Mouse (Mus musculus) urinary bladder, postnatal 14 days (tissue): Measurements from ENCODE around the gene Cib3.

ENCODE experiments used
- DNase-seq: peaks from one replicate; pipeline ENCODE4 v3.0.0; 2021; ENCODE audit warnings: low spot score

Gene Cib3

DNA sequence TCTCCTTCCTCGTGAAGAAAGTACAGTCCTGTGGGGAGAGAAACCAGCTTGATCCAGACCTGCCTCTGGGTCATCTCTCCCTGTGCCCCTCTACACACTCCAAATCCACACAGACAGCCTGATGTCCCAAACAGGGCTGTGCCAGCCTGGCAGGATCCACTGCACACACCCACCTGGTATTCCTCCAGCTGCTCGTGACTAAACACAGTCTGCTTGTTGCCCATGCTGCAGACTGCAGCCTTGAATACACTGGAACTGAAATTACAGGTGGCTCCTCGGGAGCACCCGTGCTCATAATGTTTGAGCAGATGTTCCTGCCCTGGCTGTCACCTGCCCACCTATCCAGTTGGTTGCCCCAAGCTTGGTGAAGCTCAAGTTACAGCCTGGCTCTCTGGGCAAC is at the start of gene Cib3:
Gene Cib3 (minus strand): TSS at position 87 of the 400 bp plus-strand sequence.
- no peak for DNase-seq

DNA sequence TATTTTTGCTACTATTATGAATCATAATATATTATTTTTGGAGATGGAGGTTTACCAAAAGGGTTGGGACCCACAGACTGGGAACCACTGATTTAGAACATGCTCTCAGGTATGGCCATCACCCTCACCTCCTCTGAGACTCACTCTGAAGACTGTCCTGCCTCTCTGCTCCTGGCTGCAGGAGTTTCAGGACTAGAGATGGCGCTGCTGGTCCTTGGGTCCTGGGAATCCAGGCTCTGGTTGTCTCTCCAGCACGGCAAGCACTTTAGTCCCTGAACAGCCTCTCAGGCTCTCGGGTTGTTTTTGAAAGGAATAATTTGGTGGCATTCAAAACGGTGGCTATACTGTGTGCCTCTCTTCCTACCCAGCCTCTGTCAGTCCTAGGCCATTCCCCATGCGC is 49.2 kb upstream of the Cib3 start:
- no peak for DNase-seq

DNA sequence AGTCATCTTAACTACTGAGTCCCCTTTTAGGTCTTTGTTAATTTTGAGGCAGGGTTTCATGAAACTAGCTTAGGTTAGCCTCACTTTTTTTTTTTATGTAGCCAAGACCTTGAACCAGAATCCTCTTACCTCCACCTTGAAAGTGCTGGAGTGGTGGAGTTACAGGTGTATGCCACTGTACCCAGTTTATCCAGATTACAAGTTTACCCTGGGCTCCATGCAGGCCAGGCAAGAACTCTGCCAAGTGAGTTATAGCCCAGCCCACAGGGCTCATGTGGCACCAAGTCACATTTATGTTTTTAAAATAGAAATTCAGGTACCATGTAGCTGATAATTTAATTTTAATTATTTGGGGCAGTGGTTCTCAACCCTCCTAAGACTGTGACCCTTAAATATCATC is 48.8 kb upstream of the Cib3 start:
- DNase-seq: no peak

GRCm38 (mm10) chr8:72261019-72261418 is 48.4 kb upstream of the Cib3 start:
- peak; percentile 43 for DNase-seq

DNA sequence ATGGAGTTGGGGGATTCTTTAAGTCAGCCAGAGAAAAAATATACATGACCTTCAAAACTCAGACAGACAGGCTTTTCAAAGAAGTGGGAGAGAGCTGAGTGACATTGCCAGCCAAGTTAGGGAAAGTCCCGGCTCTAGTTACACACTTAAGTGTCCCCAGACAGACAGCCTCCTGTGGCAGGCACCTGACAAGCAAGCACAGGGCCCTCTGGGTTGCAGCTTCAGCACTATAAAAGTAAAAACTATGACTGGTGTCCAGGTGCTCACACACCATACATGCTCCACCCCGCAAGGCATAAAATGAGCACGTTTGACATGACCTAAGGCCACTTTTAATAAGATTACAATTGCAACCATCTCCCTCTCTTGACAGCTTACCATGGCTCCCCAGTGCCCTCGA is 47.9 kb upstream of the Cib3 start:
- no peak for DNase-seq

- no peak for DNase-seq
Observed at GRCm38 (mm10) chr8:72259862-72260261, 47.2 kb upstream of the Cib3 start.

GRCm38 (mm10) chr8:72257902-72258238 is 45.2 kb upstream of the Cib3 start:
- DNase-seq: no peak

DNA sequence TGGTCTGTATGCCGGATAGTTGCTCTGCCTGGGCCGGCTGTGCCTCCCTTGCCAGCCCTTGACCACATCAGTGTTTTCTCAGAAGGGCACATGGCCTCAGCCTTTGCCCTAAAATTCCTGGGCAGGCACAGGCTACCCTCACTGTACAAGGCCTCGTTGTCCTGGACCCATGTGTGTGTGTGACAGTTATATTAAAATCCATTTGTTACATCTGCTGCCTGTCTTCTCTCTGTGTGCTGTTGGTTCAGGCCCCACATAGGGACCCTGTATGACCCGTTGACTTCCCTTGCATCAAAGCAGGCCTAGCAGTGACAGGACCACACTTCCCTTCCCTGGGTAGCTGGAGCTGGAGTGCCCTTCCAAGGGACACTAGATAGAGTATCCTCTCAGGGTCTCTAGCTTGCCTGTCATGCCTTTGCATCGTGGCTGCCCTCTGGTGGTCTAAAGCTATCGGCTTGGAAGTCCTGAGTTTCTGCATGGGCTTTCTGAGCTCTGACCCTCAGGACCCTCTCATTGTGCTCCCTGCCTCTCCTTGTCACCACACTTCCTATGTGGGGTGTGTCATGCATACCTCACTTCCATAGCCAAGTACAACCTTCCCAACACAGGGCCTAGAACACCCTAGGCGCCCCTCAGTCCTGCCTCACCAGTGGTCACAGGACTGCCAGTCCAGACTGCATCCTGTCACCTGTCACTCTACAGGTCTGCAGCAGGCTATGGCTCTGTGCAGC is 44.7 kb upstream of the Cib3 start:
- DNase-seq: peak; percentile 26

- DNase-seq: no peak
Observed at GRCm38 (mm10) chr8:72244610-72245009, 32.0 kb upstream of the Cib3 start.

DNA sequence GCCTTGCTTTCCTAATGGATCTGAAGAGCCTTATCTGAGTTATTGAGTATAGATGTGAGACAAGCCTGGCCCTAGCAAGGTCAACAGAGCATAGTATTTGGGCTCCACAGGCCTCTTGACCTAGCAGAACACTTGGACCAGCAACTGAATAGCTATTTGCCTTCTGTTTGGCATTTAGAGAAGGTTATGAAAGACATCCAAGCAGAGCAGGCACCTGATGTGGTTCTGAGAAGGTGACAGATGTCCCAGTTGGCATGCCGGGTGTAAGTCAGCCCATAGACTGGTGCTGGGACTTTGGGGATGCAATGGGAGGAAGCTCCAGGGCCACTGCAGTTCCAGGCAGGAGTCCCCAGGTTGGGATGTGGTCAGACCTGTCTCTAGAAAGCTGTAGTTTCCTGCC is 29.6 kb upstream of the Cib3 start:
- no peak for DNase-seq

DNA sequence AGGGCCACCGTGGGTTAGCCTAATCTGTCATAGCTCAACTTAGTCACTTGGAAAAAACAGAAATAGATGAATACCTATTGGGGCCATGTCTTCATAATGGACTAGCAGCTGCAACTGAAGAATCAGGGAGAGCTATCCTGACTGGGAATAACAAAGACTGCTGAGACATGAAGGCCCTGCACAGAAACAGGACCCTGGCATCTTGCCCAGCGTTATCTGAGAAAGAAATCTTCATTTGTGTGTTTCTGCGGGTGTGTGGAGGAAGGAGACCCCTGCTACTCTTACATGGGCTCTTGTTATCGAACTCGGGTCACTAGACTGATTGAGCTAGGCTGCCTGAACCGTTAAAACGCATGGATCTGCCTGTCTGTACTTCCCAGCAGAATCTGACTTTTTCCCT is 28.3 kb upstream of the Cib3 start:
- no peak for DNase-seq

DNA sequence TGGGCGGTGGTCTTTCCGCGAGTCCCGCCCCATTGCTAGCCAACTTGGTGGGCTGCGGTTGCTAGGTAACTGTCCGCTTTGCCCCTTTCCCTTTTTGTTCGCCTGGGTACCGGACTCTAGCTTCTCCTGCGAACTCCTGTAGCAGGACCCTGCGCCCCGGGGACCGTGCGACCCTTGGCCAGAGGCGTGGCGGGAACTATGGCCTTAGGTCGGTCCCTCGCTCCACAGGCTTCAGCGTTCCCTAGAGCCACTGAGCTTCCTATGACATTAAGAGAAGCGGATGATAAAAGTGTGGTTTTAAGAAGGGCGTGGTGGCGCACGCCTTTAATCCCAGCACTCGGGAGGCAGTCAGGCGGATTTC is 27.7 kb upstream of the Cib3 start:
- DNase-seq: no peak

DNA sequence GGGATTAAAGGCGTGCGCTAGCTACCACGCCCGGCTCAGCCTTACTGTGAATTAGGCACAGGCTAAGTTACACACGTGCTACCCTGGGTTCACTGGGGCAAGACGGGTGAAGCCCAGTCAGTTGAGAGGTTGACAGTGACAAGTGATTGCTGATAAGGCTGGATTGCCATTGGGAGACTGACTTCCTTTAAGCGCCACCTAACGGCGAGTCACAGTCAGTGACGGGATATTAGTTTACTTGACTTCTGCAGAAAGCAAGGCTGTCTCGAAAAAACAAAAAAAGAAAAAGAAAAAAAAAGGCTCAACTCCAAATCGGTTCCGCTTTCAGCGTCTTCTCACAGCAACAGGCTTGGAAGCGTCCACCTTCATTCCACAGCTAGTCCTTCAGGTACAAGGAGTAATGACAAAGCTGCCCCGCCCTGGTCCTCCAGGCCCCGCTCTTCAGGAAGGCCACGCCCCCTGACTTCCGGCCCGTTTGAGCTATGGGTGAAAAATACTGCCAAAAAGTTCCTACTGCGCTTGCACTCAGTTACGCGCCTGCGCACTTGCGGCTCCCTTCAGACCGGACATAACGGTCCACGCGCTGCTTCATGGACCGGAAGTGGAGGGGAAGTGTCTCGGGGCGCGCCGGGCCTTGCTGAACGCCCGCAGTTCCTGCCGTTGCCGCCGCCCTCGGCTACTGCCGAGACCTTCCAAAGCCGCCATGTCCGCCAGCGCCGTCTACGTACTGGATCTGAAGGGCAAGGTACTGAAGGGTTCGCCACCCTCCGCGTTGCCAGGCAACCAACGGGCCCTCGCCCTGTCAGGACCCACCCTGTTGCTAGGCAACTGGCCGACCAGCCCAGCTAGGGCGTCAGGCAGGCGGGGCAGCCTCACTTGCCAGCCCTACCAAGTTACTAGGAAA is 27.1 kb upstream of the Cib3 start, which contains the start of gene Ap1m1:
Gene Ap1m1 (plus strand): TSS at position 520 of the 904 bp plus-strand sequence.
- DNase-seq: peak; percentile 98

GRCm38 (mm10) chr8:72222656-72223055 is 10.0 kb upstream of the Cib3 start:
- no peak for DNase-seq

GRCm38 (mm10) chr8:72220758-72221157 is 8.1 kb upstream of the Cib3 start:
- no peak for DNase-seq

DNA sequence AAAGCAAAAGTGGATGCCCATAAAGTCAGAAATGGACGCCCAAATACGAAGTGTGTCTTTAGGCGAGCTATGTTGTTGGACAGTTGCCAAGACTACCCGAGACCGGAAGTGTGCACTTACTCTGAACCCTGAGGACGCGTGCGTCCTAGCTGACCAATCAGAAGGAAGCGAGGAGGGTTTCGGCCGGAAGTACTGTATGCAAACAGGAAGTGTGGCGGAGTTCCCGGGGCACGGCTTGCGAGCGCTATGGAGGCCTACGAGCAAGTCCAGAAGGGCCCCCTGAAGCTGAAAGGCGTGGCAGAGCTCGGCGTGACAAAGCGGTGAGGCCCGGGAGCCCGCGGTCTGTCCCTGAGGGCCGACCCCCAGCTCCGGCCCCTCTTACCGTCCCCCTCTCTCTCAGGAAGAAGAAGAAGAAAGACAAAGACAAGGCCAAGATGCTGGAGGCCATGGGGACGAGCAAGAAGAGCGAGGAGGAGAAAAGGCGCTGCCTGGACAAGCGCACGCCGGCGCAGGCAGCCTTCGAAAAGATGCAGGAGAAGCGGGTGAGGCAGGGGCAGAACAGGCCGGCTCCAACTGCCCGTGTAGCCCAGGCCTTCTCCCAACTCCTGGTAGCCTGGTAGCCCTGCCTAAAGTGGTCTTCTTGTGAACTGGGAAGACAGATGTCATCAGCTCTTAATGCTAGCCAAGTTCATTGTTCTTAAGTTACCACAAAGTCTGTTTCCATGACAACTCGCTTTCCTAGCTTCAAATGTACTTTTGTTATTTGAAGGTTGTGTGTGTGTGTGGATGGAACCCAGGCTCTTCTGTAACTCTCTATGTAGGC is 7.1 kb upstream of the Cib3 start, which contains the start of gene Fam32a:
Gene Fam32a (plus strand): TSS at position 190 of the 823 bp plus-strand sequence.
- DNase-seq: peak; percentile 89

GRCm38 (mm10) chr8:72218781-72219540 is 6.3 kb upstream of the Cib3 start:
- DNase-seq: no peak

DNA sequence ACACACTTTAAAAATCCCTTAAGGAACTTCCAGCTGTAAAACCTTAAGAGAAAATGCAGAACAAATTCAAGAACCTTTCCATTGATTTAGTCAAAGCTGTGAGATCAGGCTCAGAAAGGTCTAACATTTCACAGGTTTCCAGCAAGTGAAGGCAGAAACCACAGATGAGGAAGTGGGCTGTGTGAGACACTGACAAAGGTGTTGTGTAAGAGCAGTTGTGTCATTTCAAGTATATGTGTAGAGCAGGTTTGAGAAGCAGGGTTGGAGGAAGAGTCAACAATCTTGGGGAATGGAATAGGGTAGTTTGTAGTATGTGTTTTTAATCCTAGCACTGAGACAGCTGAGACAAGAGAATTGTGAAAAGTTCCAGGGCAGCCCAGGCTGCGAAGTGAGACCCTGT is 3.2 kb upstream of the Cib3 start:
- DNase-seq: no peak

DNA sequence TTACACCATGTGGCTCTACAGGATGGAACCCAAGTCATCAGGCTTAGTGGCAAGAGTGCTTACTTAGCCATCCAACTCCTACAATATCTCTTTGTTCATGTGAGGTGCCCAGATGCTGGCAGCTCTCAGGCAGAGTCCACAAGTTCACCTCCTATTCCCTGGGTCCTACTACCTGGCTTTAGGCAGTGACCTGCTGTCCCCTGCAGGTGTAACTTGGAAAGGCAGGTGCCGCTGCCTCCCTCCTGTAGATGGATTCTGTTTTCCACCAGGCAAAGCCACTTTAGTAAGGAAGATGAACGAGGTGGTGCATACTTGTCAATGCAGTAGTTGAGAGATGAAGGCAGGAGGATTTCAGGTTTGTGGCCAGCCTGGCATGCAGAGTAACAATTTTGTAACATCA is 2.4 kb upstream of the Cib3 start:
- DNase-seq: no peak

DNA sequence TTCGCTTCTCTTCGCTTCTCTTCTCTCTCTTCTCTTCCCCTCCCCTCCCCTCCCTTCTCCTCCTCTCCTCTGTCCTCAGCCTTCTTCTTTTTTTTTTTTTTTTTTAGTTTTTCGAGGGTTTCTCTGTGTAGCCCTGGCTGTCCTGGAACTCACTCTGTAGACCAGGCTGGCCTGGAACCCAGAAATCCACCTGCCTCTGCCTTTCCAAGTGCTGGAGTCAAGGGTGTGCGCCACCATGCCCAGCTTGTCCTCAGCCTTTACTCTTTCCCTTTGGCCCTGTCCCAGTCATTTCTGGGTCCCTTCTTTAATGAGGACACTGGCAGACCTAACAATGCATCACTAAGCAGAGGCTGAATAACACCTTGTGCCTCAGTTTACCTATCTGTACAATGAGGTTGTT is 899 bp upstream of the Cib3 start, which contains the start of gene Gm11034:
Gene Gm11034 (minus strand): TSS at position 101 of the 400 bp plus-strand sequence.
- no peak for DNase-seq

GRCm38 (mm10) chr8:72211846-72212245 is 791 bp downstream of the Cib3 start:
- DNase-seq: no peak

- no peak for DNase-seq
Observed at GRCm38 (mm10) chr8:72210710-72211109, 1.9 kb downstream of the Cib3 start.
